Mouse (Mus musculus) lung, adult 2 months (tissue): Measurements from ENCODE around the gene Ggta1.

Source experiments
- CTCF ChIP-seq: fragments of 200-500 bp; IDR thresholded peaks from 2 replicates; pipeline ENCODE4 v1.5.1; 2011; ENCODE audit warnings: mild to moderate bottlenecking, low read length, control low read depth; ENCODE audit not compliant: insufficient read depth
- POLR2A ChIP-seq: fragments of 200-500 bp; IDR thresholded peaks from 2 replicates; pipeline ENCODE4 v1.6.1; 2011; ENCODE audit warnings: low read depth, mild to moderate bottlenecking, control low read depth, low read length, borderline replicate concordance; ENCODE audit errors: extremely low read depth

DNA sequence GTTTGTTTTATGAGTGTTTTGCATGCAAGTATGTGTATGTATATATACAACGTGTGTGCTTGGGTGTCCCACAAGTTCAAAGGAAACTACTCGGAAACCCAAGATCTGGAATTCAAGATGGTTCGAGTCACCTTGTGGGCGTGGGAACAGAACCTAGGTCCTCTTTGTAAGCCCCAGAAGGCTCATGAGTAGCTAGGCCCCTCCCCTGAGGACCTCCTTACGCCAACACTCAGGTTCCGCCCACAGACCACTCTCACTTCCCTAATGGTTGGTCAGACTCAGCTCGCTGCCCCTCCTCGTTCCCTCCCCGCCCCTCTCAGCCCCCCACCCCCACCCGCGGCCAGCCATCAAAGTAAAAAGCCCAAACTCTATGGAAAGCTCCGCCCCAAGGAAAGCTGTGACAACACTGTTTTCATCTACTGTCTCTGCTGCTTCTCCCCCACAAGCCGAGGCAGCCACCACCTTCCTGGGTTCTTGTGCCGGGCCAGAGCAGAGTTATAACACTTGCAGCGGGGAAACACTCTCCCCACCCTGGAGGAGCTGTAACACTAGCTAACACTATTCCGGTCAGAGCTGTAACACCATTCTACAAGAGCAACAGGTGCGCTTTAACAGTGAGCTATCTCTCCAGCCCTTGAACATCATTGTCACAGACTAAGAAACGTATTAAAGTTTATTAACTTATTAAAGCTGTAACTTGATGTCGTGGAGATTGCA, 499 bp upstream of the Ggta1 start:
- TF ChIP-seq CTCF (no peak), POLR2A (peak; percentile 28; the same call in 1 of the 2 replicates)
